21 mouse cellular contexts compared by ENCODE assay signal in the genomic region with DNA sequence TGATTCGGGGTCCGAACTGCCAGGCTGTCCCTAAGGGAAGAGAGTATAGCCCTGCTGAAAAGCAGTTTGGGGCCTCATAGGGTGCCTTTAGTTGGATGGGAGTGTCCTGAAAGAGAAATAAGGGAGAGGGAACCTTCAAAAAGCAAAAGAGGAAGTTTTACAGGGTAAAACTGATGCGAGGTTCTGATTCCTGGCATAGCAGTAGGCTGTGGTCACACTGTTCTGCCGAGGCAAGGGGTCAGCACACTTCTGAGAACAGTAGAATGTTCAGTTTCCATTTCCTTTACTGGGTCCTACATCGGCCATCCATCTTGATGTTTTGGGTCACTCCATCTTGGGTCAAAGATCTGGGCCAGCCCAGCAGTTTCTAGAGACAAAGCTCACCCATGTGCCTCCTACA. TPM values are rescaled to one million over a fixed set of nuclear protein-coding genes. Genes with fewer than 3 reads are reported as not detected.
"Had no signal": no experiment of that assay in that cellular context is flagged by ENCODE, and none has a peak within 500 bp of the region (broad histone marks: within the 10 kb centered on the region; RNA-seq: fewer than 3 reads in every experiment).

No protein-coding gene starts in this region.

- H3K9ac ChIP-seq: liver, embryonic 14.5 days; lung, embryonic 15.5 days; midbrain, embryonic 13.5 days; midbrain, embryonic 15.5 days; neural tube, embryonic 12.5 days had no signal

- ATAC-seq: lung, postnatal 0 days; midbrain, embryonic 13.5 days; midbrain, embryonic 15.5 days had no signal

- H3K4me1 ChIP-seq: lung, embryonic 15.5 days; megakaryocyte, embryonic 14.5 days; midbrain, embryonic 13.5 days; midbrain, embryonic 15.5 days; neural tube, embryonic 12.5 days had no signal

- H3K9me3 ChIP-seq: lung, embryonic 15.5 days; megakaryocyte, embryonic 14.5 days; midbrain, embryonic 13.5 days; midbrain, embryonic 15.5 days; neural tube, embryonic 12.5 days had no signal

- H3K27ac ChIP-seq: liver, embryonic 14.5 days; lung, embryonic 15.5 days; macrophage; midbrain, embryonic 13.5 days; midbrain, embryonic 15.5 days; neural tube, embryonic 12.5 days had no signal

- H3K4me3 ChIP-seq: lung, embryonic 15.5 days; megakaryocyte, embryonic 14.5 days; midbrain, embryonic 13.5 days; midbrain, embryonic 15.5 days; neural tube, embryonic 12.5 days had no signal

- DNase-seq: lung, adult 2 months; lung, postnatal 14 days; lung, postnatal 36 days; retina, postnatal 1 day; right cerebral cortex, adult 18-20 months; right cerebral cortex, postnatal 25 days; right cerebral cortex, postnatal 4 days; spleen, adult 18-20 months; thymus, adult 18-20 months; thymus, postnatal 14 days; thymus, postnatal 36 days had no signal

- H3K4me2 ChIP-seq: lung, embryonic 15.5 days; midbrain, embryonic 11.5 days; midbrain, embryonic 13.5 days; midbrain, embryonic 15.5 days; neural tube, embryonic 12.5 days had no signal

- H3K27me3 ChIP-seq: lung, embryonic 15.5 days; midbrain, embryonic 13.5 days; midbrain, embryonic 15.5 days; neural tube, embryonic 12.5 days had no signal

- H3K36me3 ChIP-seq: lung, embryonic 15.5 days; midbrain, embryonic 13.5 days; midbrain, embryonic 15.5 days; neural tube, embryonic 12.5 days had no signal

RNA-seq across cellular contexts. Expression of a gene that starts 14.5 kb away (rescaled TPM):
- total RNA-seq: monocyte, adult 5-6 weeks had no signal
- polyA plus RNA-seq: macrophage had no signal
